Mouse (Mus musculus) myocyte (in vitro differentiated cells): ENCODE measurements around the gene Parvg. TPM values are rescaled to one million over a fixed set of nuclear protein-coding genes. Genes with fewer than 3 reads are reported as not detected.

Experiments
- H3K27me3 ChIP-seq: one replicate; pipeline ENCODE4 v1.6.1; 2011; ENCODE audit not compliant: control insufficient read depth, insufficient read depth, insufficient read length
- H3K36me3 ChIP-seq: one replicate; pipeline ENCODE4 v1.6.1; 2011; ENCODE audit not compliant: control insufficient read depth, insufficient read depth
- H3K4me2 ChIP-seq: one replicate; pipeline ENCODE4 v1.6.1; 2011; ENCODE audit warnings: low read depth, control low read depth
- H3K4me3 ChIP-seq: one replicate; pipeline ENCODE4 v1.5.1; 2011; ENCODE audit warnings: mild to moderate bottlenecking, control low read depth, moderate library complexity
- H3K79me2 ChIP-seq: one replicate; pipeline ENCODE4 v1.6.1; 2011; ENCODE audit not compliant: control insufficient read depth, insufficient read depth
- H3ac ChIP-seq: one replicate; pipeline ENCODE4 v1.6.1; 2011; ENCODE audit not compliant: control insufficient read depth, insufficient read length
- CEBPB ChIP-seq: IDR thresholded peaks from 2 replicates; pipeline ENCODE4 v1.6.1; 2011; ENCODE audit warnings: mild to moderate bottlenecking, moderate library complexity; ENCODE audit not compliant: poor library complexity, insufficient read depth, severe bottlenecking
- E2F4 ChIP-seq: IDR thresholded peaks from one replicate; pipeline ENCODE4 v1.6.1; 2011; ENCODE audit warnings: mild to moderate bottlenecking, control low read depth, moderate library complexity; ENCODE audit not compliant: insufficient read depth
- MAX ChIP-seq: IDR thresholded peaks from one replicate; pipeline ENCODE4 v1.6.1; 2011; ENCODE audit warnings: low read depth, mild to moderate bottlenecking, control low read depth
- MYOD1 ChIP-seq, 3 experiments: IDR thresholded peaks; one replicate each; pipeline ENCODE4 v1.6.1; 2011; ENCODE audit warnings: control low read depth in 2 of 3, low read depth in 2 of 3, mild to moderate bottlenecking in 2 of 3, moderate library complexity in 1 of 3; ENCODE audit not compliant: insufficient read length in 2 of 3, control insufficient read depth in 1 of 3
- MYOG ChIP-seq, 3 experiments: IDR thresholded peaks; one replicate each; pipeline ENCODE4 v1.6.1; 2011; ENCODE audit warnings: control low read depth in 2 of 3, low read depth in 2 of 3, mild to moderate bottlenecking in 2 of 3; ENCODE audit not compliant: insufficient read length in 2 of 3, control insufficient read depth in 1 of 3, insufficient read depth in 1 of 3
- POLR2A ChIP-seq: IDR thresholded peaks from one replicate; pipeline ENCODE4 v1.6.1; 2011; ENCODE audit warnings: low read depth, mild to moderate bottlenecking, control low read depth, moderate library complexity; ENCODE audit not compliant: insufficient read length
- POLR2AphosphoS2 ChIP-seq: IDR thresholded peaks from one replicate; pipeline ENCODE4 v1.6.1; 2011; ENCODE audit warnings: low read depth, control low read depth; ENCODE audit not compliant: insufficient read length
- REST ChIP-seq: IDR thresholded peaks from one replicate; pipeline ENCODE4 v1.6.1; 2011; ENCODE audit warnings: mild to moderate bottlenecking, control low read depth, moderate library complexity; ENCODE audit not compliant: insufficient read depth, insufficient read length
- SRF ChIP-seq: IDR thresholded peaks from one replicate; pipeline ENCODE4 v1.6.1; 2011; ENCODE audit warnings: low read depth; ENCODE audit not compliant: control insufficient read depth, insufficient read length
- TCF12 ChIP-seq: IDR thresholded peaks from one replicate; pipeline ENCODE4 v1.6.1; 2011; ENCODE audit warnings: mild to moderate bottlenecking, control low read depth; ENCODE audit not compliant: poor library complexity, insufficient read depth, severe bottlenecking
- TCF3 ChIP-seq: IDR thresholded peaks from one replicate; pipeline ENCODE4 v1.6.1; 2011; ENCODE audit warnings: low read depth, control low read depth; ENCODE audit not compliant: insufficient read length
- USF1 ChIP-seq: IDR thresholded peaks from one replicate; pipeline ENCODE4 v1.6.1; 2011; ENCODE audit warnings: low read depth, mild to moderate bottlenecking, control low read depth, moderate library complexity
- polyA plus RNA-seq: library from polyadenylated mRNA; unstranded; fragments of >200 nt; fragmentation: generic; extraction: Trizol; gene quantifications from one replicate; pipeline ENCODE4 v1.2.1, GENCODE M21; 2012; ENCODE audit warnings: missing spikeins

Parvg gene
- polyA plus RNA-seq, 1 experiment, result 0.95 TPM

- Histone ChIP-seq H3K4me3 (peak overlapping the region; percentile 4), H3K27me3 (peaks cover 10% of the 10 kb centered on the region), H3K36me3 (no peaks in the 10 kb centered on the region), H3ac (no peak overlapping the region), H3K79me2 (no peaks in the 10 kb centered on the region), H3K4me2 (peak overlapping the region; percentile 31)
- TF ChIP-seq CEBPB (no peak), TCF12 (no peak), TCF3 (no peak), USF1 (no peak), SRF (no peak), MAX (no peak)
Measured at GRCm38 (mm10) chr15:84324870-84325553, 1.2 kb downstream of the Parvg start.

- TF ChIP-seq E2F4 (no peak), SRF (no peak)
- Histone ChIP-seq H3K4me3 (peak overlapping the region; percentile 4), H3K79me2 (no peaks in the 10 kb centered on the region), H3K36me3 (no peaks in the 10 kb centered on the region), H3K27me3 (peaks cover 8% of the 10 kb centered on the region), H3ac (no peak overlapping the region), H3K4me2 (no peak overlapping the region)
Measured at GRCm38 (mm10) chr15:84325736-84326135, 1.9 kb downstream of the Parvg start.

GRCm38 (mm10) chr15:84328870-84329269, 5.0 kb downstream of the Parvg start:
- H3K4me3 ChIP-seq, result no peak overlapping the region
- TF ChIP-seq SRF, result no peak
- peak; percentile 73 for TF ChIP-seq TCF12
- peak in 2 of 3 experiments; percentile 94 to 96 for TF ChIP-seq MYOG (IDR thresholded peaks at IDR 0.05; ENCODE audit: control insufficient read depth in 1 of 3, insufficient read depth in 1 of 3, insufficient read length in 2 of 3, low read depth in 2 of 3)
- TF ChIP-seq USF1, result no peak
- TF ChIP-seq MYOD1 (IDR thresholded peaks at IDR 0.05; ENCODE audit: control insufficient read depth in 1 of 3, insufficient read length in 2 of 3, low read depth in 2 of 3), result peak in 2 of 3 experiments; percentile 88 to 90
- no peak for TF ChIP-seq REST
- peak; percentile 74 for TF ChIP-seq TCF3
- TF ChIP-seq CEBPB, result no peak

GRCm38 (mm10) chr15:84329940-84330339, 6.1 kb downstream of the Parvg start:
- peaks cover 13% of the 10 kb centered on the region for H3K27me3 ChIP-seq
- no peaks in the 10 kb centered on the region for H3K79me2 ChIP-seq

More at GRCm38 (mm10) chr15:84328870-84329269, 5.0 kb downstream of the Parvg start:
- Histone ChIP-seq H3K79me2 (no peaks in the 10 kb centered on the region), H3K27me3 (peaks cover 13% of the 10 kb centered on the region), H3K4me2 (no peak overlapping the region), H3K36me3 (no peaks in the 10 kb centered on the region), H3ac (no peak overlapping the region)

DNA sequence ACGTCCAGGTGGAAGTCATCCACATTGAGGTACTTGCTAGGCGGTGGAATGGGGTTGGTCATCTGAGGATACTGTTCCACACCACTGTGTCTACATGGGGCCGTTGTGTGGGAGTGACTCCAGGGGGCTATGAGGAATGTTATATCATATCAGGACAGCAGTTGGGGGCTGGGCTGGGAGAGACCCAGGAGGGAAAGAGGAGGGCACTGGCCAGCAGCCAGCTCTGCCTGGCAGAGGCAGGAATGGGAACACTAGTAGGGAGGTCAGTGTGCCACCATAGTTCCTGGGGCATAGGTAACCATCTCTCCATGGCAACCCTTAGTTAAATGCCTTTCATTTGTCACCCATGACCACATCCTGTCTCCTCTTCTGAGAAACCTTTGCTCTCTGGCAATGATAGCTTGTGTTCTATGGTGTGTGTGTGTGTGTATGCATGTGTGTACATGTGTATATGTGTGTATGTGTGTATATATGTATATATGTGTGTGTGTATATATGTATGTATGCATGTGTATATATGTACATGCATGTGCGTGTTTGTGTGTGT, 7.3 kb downstream of the Parvg start:
- no peaks in the 10 kb centered on the region for H3K79me2 ChIP-seq
- no peak overlapping the region for H3K4me2 ChIP-seq
- no peaks in the 10 kb centered on the region for H3K36me3 ChIP-seq
- no peak overlapping the region for H3K4me3 ChIP-seq
- no peak overlapping the region for H3ac ChIP-seq
- H3K27me3 ChIP-seq, result peaks cover 13% of the 10 kb centered on the region
- TF ChIP-seq POLR2AphosphoS2 (no peak), SRF (no peak), E2F4 (no peak), TCF3 (no peak), MYOD1 (IDR thresholded peaks at IDR 0.05; ENCODE audit: control insufficient read depth in 1 of 3, insufficient read length in 2 of 3, low read depth in 2 of 3) (no peak), TCF12 (no peak), POLR2A (no peak), MYOG (IDR thresholded peaks at IDR 0.05; ENCODE audit: control insufficient read depth in 1 of 3, insufficient read depth in 1 of 3, insufficient read length in 2 of 3, low read depth in 2 of 3) (no peak), REST (no peak), MAX (no peak), CEBPB (no peak), USF1 (no peak)

More at GRCm38 (mm10) chr15:84329940-84330339, 6.1 kb downstream of the Parvg start:
- no peak overlapping the region for H3K4me3 ChIP-seq
- no peaks in the 10 kb centered on the region for H3K36me3 ChIP-seq
- H3K4me2 ChIP-seq, result no peak overlapping the region
- TF ChIP-seq POLR2A (no peak), USF1 (no peak)
- no peak overlapping the region for H3ac ChIP-seq
